Mouse (Mus musculus): ENCODE measurements around the gene Olfr982. TPM values are rescaled to one million over a fixed set of nuclear protein-coding genes. Genes with fewer than 3 reads are reported as not detected.

Gene Olfr982
- polyA plus RNA-seq, 1 experiment from 2014 or later = not detected

Other genes with a start within 250 kb of the Olfr982 start
- not detected in 2 replicates for gene Olfr971, start 237.0 kb upstream of the Olfr982 start, polyA plus RNA-seq (2014; fragmentation: Nextera tagmentation; extraction: Ambion mirVana)
- not detected in 2 replicates for gene Olfr972, start 207.4 kb upstream of the Olfr982 start, polyA plus RNA-seq (2014; fragmentation: Nextera tagmentation; extraction: Ambion mirVana)
- not detected in 2 replicates for gene Olfr229, start 166.5 kb upstream of the Olfr982 start, polyA plus RNA-seq (2014; fragmentation: Nextera tagmentation; extraction: Ambion mirVana)
- not detected in 2 replicates for gene Olfr974, start 136.3 kb upstream of the Olfr982 start, polyA plus RNA-seq (2014; fragmentation: Nextera tagmentation; extraction: Ambion mirVana)
- gene Olfr975, start 121.8 kb upstream of the Olfr982 start, polyA plus RNA-seq (2014; fragmentation: Nextera tagmentation; extraction: Ambion mirVana) = not detected in 2 replicates
- not detected in 2 replicates for gene Olfr976, start 112.7 kb upstream of the Olfr982 start, polyA plus RNA-seq (2014; fragmentation: Nextera tagmentation; extraction: Ambion mirVana)
- not detected in 2 replicates for gene Olfr978, start 81.7 kb upstream of the Olfr982 start, polyA plus RNA-seq (2014; fragmentation: Nextera tagmentation; extraction: Ambion mirVana)
- not detected in 2 replicates for gene Olfr979, start 70.4 kb upstream of the Olfr982 start, polyA plus RNA-seq (2014; fragmentation: Nextera tagmentation; extraction: Ambion mirVana)
- gene Olfr980, start 64.2 kb upstream of the Olfr982 start, polyA plus RNA-seq (2014; fragmentation: Nextera tagmentation; extraction: Ambion mirVana) = not detected in 2 replicates
- gene Olfr981, start 52.4 kb upstream of the Olfr982 start, polyA plus RNA-seq (2014; fragmentation: Nextera tagmentation; extraction: Ambion mirVana) = not detected in 2 replicates
- gene Olfr983, start 19.8 kb downstream of the Olfr982 start, polyA plus RNA-seq (2014; fragmentation: Nextera tagmentation; extraction: Ambion mirVana) = not detected in 2 replicates
- gene Olfr984, start 40.4 kb downstream of the Olfr982 start, polyA plus RNA-seq (2014; fragmentation: Nextera tagmentation; extraction: Ambion mirVana) = not detected in 2 replicates
- not detected in 2 replicates for gene Olfr985, start 56.4 kb downstream of the Olfr982 start, polyA plus RNA-seq (2014; fragmentation: Nextera tagmentation; extraction: Ambion mirVana)
- not detected in 2 replicates for gene Tmem225, start 74.3 kb downstream of the Olfr982 start, polyA plus RNA-seq (2014; fragmentation: Nextera tagmentation; extraction: Ambion mirVana)
- gene Olfr986, start 107.1 kb downstream of the Olfr982 start, polyA plus RNA-seq (2014; fragmentation: Nextera tagmentation; extraction: Ambion mirVana) = 0.10 TPM in 1 of 2 replicates, not detected in the other
- gene Zfp202, start 118.5 kb downstream of the Olfr982 start, polyA plus RNA-seq (2014; fragmentation: Nextera tagmentation; extraction: Ambion mirVana) = 4.8 and 5.4 TPM in 2 replicates
- gene Scn3b, start 195.4 kb downstream of the Olfr982 start, polyA plus RNA-seq (2014; fragmentation: Nextera tagmentation; extraction: Ambion mirVana) = 0.38 and 0.44 TPM in 2 replicates

Measured in heart, embryonic 11.5 days (tissue).